Mouse (Mus musculus) midbrain, postnatal 0 days (tissue): ENCODE measurements around the gene Izumo4. TPM values are rescaled to one million over a fixed set of nuclear protein-coding genes. Genes with fewer than 3 reads are reported as not detected.

Experiments
- ATAC-seq: fragments of 200-750 bp; cut with Nextera tagmentation; 2 replicates; pipeline ENCODE4 v1.8.0; 2017; ENCODE audit warnings: moderate number of reproducible peaks, mild to moderate bottlenecking, moderate TSS enrichment, moderate library complexity; ENCODE audit not compliant: low FRiP score
- DNase-seq: peaks from one replicate; pipeline ENCODE4 v3.0.0-alpha.2; 2015; ENCODE audit warnings: low spot score
- H3K27ac ChIP-seq: fragments of 300-500 bp; sonication (generic); 2 replicates; pipeline ENCODE4 v1.5.1; 2014; ENCODE audit warnings: low read depth, mild to moderate bottlenecking, low read length, mixed read lengths
- H3K27me3 ChIP-seq: fragments of 300-500 bp; sonication (generic); 2 replicates; pipeline ENCODE4 v1.6.1; 2014; ENCODE audit warnings: low read length, control low read depth, mixed read lengths; ENCODE audit not compliant: insufficient read depth
- H3K36me3 ChIP-seq: fragments of 300-500 bp; sonication (generic); 2 replicates; pipeline ENCODE4 v1.6.1; 2014; ENCODE audit warnings: low read length, control low read depth, mixed read lengths; ENCODE audit not compliant: insufficient read depth
- H3K4me1 ChIP-seq: fragments of 300-500 bp; sonication (generic); 2 replicates; pipeline ENCODE4 v1.6.1; 2014; ENCODE audit warnings: mild to moderate bottlenecking, control low read depth, antibody characterized with exemption, low read length, mixed read lengths; ENCODE audit not compliant: insufficient read depth
- H3K4me2 ChIP-seq: fragments of 300-500 bp; sonication (generic); 2 replicates; pipeline ENCODE4 v1.6.1; 2014; ENCODE audit warnings: low read depth, mild to moderate bottlenecking, low read length, mixed read lengths; ENCODE audit not compliant: poor library complexity, severe bottlenecking
- H3K4me3 ChIP-seq: fragments of 300-500 bp; sonication (generic); 2 replicates; pipeline ENCODE4 v1.5.1; 2014; ENCODE audit warnings: low read depth, mild to moderate bottlenecking, low read length, moderate library complexity
- H3K9ac ChIP-seq: fragments of 300-500 bp; sonication (generic); replicated peaks from 2 replicates; pipeline ENCODE4 v1.6.1; 2014; ENCODE audit warnings: mild to moderate bottlenecking, low read length, moderate library complexity, mixed read lengths; ENCODE audit not compliant: poor library complexity, severe bottlenecking
- H3K9me3 ChIP-seq: fragments of 300-500 bp; sonication (generic); 2 replicates; pipeline ENCODE4 v1.6.1; 2016; ENCODE audit warnings: low read length, control low read depth
- CTCF ChIP-seq: IDR thresholded peaks from 2 replicates; pipeline ENCODE4 v1.5.1; 2016; ENCODE audit warnings: antibody characterized with exemption, mild to moderate bottlenecking
- WGBS: fragments of 180-500 bp; shearing (Covaris S2); extraction: QIAGEN DNeasy Blood & Tissue Kit; methylation state at CpG from one replicate; pipeline ENCODE4 v1.1.7; 2014; 5-methylcytosine and 5-hydroxymethylcytosine counted together
- polyA plus RNA-seq: library from polyadenylated mRNA; unstranded; fragments of >200 nt; fragmentation: Nextera tagmentation; extraction: Ambion mirVana; gene quantifications from 2 replicates; pipeline ENCODE4 v1.2.1, GENCODE M21; 2015
- total RNA-seq: library from RNA; depleted of rRNA; stranded (reverse); fragments of >200 nt; gene quantifications from 2 replicates; pipeline ENCODE4 v1.2.3, GENCODE M21; 2014

The Izumo4 gene
- total and polyA plus RNA-seq, 2 experiments from 2014 or later, result 26.3 to 44.0 TPM

DNA sequence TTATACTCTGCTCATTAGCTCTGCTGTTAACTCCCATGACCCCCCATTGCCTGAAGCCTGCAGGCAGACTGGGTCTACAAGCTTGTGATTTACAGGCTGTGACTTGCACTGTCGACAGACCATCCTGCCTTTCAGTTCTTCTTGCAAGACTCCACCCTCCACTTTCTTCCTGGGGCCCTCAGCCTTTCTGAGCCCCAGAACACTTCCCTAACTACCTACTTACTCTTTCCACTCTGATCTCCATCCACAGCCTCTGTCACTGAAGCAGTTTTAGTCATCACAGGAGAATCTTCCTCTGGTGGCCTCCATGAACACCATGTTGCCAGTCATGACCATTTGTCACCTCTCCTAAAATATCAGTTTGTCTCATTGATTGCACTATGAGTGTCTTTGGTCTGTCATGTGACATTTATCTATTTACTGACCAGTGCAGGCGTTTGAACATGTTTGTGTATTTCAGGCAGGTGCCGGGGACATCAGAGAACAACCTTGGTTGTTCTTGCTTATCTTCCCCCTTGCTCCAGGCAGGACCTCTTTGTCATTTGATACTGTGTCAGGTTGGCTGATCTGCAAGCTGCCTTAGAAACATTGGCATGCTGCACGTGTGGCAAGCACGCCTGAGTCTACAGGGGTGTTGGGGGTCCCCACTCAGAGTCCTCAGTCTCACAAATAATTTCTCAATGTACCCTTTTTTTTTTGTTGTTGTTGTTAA lies 38.3 kb upstream of the Izumo4 start:
- 63% methylated on average over 5 of the region's 5 CpGs for WGBS
- Histone ChIP-seq H3K27me3 (no peaks in the 10 kb centered on the region), H3K4me2 (no peak overlapping the region), H3K27ac (no peak overlapping the region), H3K9me3 (no peaks in the 10 kb centered on the region), H3K4me3 (no peak overlapping the region), H3K4me1 (no peaks in the 10 kb centered on the region), H3K36me3 (peaks cover 28% of the 10 kb centered on the region), H3K9ac (no peak overlapping the region)
- ATAC-seq (no peak), DNase-seq (no peak)
- TF ChIP-seq CTCF, result no peak

DNA sequence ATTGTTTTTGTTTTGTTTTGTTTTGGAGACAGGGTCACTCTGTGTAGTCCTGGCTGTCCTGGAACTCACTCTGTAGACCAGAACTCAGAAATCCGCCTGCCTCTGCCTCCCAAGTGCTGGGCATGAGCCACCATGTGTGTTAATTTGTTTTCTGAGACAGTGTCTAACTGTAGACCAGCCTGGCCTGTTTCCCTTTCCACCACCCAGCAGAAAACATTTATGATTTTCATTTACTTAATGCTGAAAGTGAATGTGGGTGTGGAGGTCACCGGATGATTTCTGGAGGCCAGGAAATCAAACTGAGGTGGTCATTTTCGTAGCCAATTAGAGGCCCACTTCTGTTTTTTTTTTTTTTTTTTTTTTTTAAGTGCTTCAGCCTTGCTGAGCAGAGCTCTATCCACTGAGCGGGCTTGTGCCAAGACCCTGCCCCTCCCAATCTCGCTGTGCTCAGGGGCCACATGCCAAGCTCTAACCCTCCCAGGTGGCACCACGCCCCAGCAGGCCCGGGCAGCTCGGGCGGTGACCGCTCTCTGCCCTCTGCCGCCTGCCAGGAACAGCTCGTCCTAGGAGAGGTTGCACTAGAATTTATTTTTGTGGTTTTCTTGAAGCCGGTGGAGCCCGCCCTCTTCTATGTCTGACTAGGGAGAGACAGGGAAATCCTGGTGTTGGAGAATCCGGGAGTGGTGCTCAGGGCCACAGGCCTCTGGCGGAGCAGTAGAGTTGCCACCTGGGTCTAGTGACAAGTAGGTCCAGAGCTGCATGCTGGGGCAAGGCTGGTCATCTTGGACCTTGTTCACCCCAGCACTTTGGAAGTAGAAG lies 37.6 kb upstream of the Izumo4 start:
- Histone ChIP-seq H3K4me3 (no peak overlapping the region), H3K9me3 (no peaks in the 10 kb centered on the region), H3K4me2 (no peak overlapping the region), H3K27me3 (no peaks in the 10 kb centered on the region), H3K4me1 (no peaks in the 10 kb centered on the region), H3K36me3 (peaks cover 35% of the 10 kb centered on the region), H3K27ac (0 out of 2 replicates have a peak overlapping the region, but pooled peaks have one; percentile 34), H3K9ac (no peak overlapping the region)
- DNase-seq (no peak), ATAC-seq (no peak)
- no peak for TF ChIP-seq CTCF
- WGBS, result 49% methylated on average over 16 of the region's 16 CpGs

DNA sequence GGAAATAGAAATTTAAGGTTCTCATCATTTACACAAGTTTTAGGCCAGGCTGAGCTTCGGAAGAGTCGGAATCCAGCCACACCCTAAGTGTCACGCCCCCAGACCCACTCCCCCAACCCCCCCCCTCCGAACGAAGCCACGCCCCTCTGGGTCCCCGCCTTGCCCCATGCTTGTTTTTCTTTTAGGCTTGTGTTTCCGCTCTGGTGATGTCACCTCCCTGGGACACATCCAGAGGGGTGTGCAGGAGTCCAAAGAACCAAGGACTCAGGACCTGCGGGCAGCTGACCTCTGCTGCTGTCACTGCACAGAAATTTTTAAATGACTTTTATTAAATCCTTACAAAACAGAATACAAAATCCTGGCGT lies 37.0 kb upstream of the Izumo4 start:
- no peak for ATAC-seq
- H3K36me3 ChIP-seq, result peaks cover 41% of the 10 kb centered on the region
- no peaks in the 10 kb centered on the region for H3K27me3 ChIP-seq
- no peaks in the 10 kb centered on the region for H3K9me3 ChIP-seq
- DNase-seq, result no peak
- H3K4me1 ChIP-seq, result no peaks in the 10 kb centered on the region
- no peak for TF ChIP-seq CTCF
- no peak overlapping the region for H3K4me3 ChIP-seq
- 24% methylated on average over 10 of the region's 10 CpGs for WGBS
- H3K4me2 ChIP-seq, result no peak overlapping the region
- 0 out of 2 replicates have a peak overlapping the region, but pooled peaks have one; percentile 34 for H3K27ac ChIP-seq
- no peak overlapping the region for H3K9ac ChIP-seq

DNA sequence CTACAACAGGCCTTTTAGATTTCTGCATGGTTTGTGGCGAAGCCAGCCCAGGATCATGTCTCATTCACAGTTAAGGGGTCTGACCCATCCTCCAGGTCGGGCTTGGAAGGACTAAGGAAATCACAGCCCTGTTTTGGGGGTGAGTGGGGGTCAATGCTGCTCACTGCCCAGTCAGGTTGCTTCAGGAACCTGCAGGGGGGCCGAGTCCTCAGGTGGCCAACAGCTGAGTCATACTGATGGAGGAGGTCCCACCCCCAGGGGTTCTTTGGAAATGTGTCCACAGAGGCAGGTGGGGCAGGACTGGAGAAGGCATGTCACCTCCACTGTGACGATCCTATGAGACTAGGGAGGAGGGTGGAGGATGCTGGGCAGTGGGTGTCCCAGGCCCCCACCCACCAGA lies 36.5 kb upstream of the Izumo4 start:
- no peak overlapping the region for H3K4me2 ChIP-seq
- no peaks in the 10 kb centered on the region for H3K9me3 ChIP-seq
- H3K4me1 ChIP-seq, result no peaks in the 10 kb centered on the region
- ATAC-seq (no peak), DNase-seq (no peak)
- TF ChIP-seq CTCF, result no peak
- no peak overlapping the region for H3K27ac ChIP-seq
- no peaks in the 10 kb centered on the region for H3K27me3 ChIP-seq
- WGBS, result 73% methylated on average over 4 of the region's 4 CpGs
- peaks cover 46% of the 10 kb centered on the region for H3K36me3 ChIP-seq
- H3K9ac ChIP-seq, result no peak overlapping the region
- H3K4me3 ChIP-seq, result no peak overlapping the region

DNA sequence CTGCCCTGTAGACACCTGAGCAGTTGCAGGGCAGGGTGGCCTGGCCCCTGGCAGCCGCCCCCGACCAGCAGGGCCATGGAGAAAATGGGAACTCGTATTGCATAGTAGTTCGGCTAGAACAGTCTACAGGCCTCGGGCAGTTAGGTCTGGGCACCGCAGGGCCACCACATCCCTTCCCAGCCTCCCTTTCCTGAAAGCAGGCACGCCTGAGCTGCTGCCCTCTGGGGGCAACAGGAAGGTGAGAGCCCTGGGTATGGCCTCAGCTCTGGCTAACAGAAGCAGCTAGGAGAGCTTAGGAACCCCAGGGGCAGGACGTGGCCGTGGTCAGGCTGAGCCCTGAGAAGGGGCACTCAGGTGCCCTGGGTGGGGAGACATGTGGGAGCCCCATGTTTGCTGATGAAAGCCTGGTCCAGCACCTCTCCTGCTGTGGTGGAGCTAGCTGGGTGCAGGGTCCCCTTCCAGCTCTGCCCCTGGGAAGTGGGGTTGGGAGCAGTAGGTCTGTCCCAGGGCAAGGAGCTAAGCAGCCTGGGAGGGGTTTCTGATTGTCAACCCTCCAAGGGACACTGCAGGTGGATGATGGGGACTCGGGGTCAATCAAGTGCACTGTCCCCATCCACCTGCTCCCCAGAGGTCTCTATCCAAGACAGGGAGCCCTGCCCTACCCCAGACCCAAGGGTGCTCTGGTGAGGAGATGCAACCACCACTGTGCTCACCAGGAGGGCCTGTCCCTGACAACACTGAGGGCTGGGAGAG lies 35.8 kb upstream of the Izumo4 start:
- H3K27me3 ChIP-seq, result no peaks in the 10 kb centered on the region
- WGBS, result 73% methylated on average over 10 of the region's 10 CpGs
- no peak overlapping the region for H3K4me3 ChIP-seq
- DNase-seq (no peak), ATAC-seq (no peak)
- H3K4me2 ChIP-seq, result no peak overlapping the region
- no peak for TF ChIP-seq CTCF
- no peak overlapping the region for H3K9ac ChIP-seq
- H3K36me3 ChIP-seq, result peaks cover 51% of the 10 kb centered on the region
- no peak overlapping the region for H3K27ac ChIP-seq
- H3K4me1 ChIP-seq, result no peaks in the 10 kb centered on the region
- no peaks in the 10 kb centered on the region for H3K9me3 ChIP-seq
